Mouse (Mus musculus) embryonic fibroblast, embryonic 13.5 days (primary cell): ENCODE data around the gene Pcbp3.

Experiments used
- CTCF ChIP-seq: IDR thresholded peaks from 2 replicates; pipeline ENCODE4 v1.5.1; 2011; ENCODE audit warnings: mild to moderate bottlenecking, control low read depth, low read length, moderate library complexity, borderline replicate concordance; ENCODE audit not compliant: insufficient read depth
- POLR2A ChIP-seq: IDR thresholded peaks from 2 replicates; pipeline ENCODE4 v1.6.1; 2011; ENCODE audit warnings: low read depth, mild to moderate bottlenecking, control low read depth, low read length, moderate library complexity

DNA sequence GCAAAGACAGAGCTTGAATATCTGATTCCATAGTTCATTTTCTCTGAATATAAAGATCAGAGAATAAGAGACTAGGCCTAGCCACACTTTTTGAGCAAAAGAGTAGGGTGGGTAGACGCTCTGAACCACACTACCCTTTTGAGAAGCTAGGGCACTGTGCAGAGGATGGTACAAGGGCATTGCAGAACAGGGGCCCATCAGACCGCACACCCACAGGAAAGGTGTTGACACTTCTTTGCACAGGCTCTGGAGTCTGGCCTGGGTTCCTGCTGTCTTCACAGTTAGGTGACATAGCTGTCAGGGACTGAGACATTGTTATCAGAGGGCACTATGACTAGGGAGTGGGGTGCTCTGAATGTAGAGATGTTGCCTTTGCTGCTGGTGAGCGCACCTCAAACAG, 190.1 kb downstream of the Pcbp3 start:
- TF ChIP-seq CTCF (no peak), POLR2A (no peak)
